Mouse (Mus musculus) neural tube, embryonic 14.5 days (tissue): ENCODE measurements at regions not wholly inside any gene's neighbourhood (a gene's known extent, or its start where the extent isn't known, plus 50 kb on each side); places are given as distances from the start of the nearest gene placed in this dataset.

ENCODE experiments used
- ATAC-seq: fragments of 200-750 bp; cut with Nextera tagmentation; 2 replicates; pipeline ENCODE4 v1.8.0; 2017; ENCODE audit warnings: low read depth, mild to moderate bottlenecking, moderate TSS enrichment, moderate library complexity
- H3K27ac ChIP-seq: fragments of 300-500 bp; sonication (generic); 2 replicates; pipeline ENCODE4 v1.5.1; 2014; ENCODE audit warnings: low read depth, mild to moderate bottlenecking, control low read depth, low read length, moderate library complexity, mixed read lengths
- H3K27me3 ChIP-seq: fragments of 300-500 bp; sonication (generic); 2 replicates; pipeline ENCODE4 v1.6.1; 2014; ENCODE audit warnings: low read length; ENCODE audit not compliant: control insufficient read depth, insufficient read depth
- H3K36me3 ChIP-seq: fragments of 300-500 bp; sonication (generic); 2 replicates; pipeline ENCODE4 v1.6.1; 2014; ENCODE audit warnings: low read length, mixed read lengths; ENCODE audit not compliant: control insufficient read depth, insufficient read depth
- H3K4me1 ChIP-seq: fragments of 300-500 bp; sonication (generic); 2 replicates; pipeline ENCODE4 v1.6.1; 2014; ENCODE audit warnings: low read length; ENCODE audit not compliant: control insufficient read depth, insufficient read depth
- H3K4me2 ChIP-seq: fragments of 300-500 bp; sonication (generic); 2 replicates; pipeline ENCODE4 v1.6.1; 2014; ENCODE audit warnings: mild to moderate bottlenecking, low read depth, low read length, control low read depth
- H3K4me3 ChIP-seq: fragments of 300-500 bp; sonication (generic); 2 replicates; pipeline ENCODE4 v1.5.1; 2014; ENCODE audit warnings: low read depth, low read length, control low read depth, mixed read lengths
- H3K9ac ChIP-seq: fragments of 300-500 bp; sonication (generic); replicated peaks from 2 replicates; pipeline ENCODE4 v1.6.1; 2014; ENCODE audit warnings: low read depth, mild to moderate bottlenecking, control low read depth, low read length, mixed read lengths
- H3K9me3 ChIP-seq: fragments of 300-500 bp; sonication (generic); 2 replicates; pipeline ENCODE4 v1.6.1; 2016; ENCODE audit warnings: low read length; ENCODE audit not compliant: control insufficient read depth
- WGBS: fragments of 180-500 bp; shearing (Covaris S2); extraction: QIAGEN DNeasy Blood & Tissue Kit; methylation state at CpG from one replicate; pipeline ENCODE4 v1.1.7; 2014; 5-methylcytosine and 5-hydroxymethylcytosine counted together

DNA sequence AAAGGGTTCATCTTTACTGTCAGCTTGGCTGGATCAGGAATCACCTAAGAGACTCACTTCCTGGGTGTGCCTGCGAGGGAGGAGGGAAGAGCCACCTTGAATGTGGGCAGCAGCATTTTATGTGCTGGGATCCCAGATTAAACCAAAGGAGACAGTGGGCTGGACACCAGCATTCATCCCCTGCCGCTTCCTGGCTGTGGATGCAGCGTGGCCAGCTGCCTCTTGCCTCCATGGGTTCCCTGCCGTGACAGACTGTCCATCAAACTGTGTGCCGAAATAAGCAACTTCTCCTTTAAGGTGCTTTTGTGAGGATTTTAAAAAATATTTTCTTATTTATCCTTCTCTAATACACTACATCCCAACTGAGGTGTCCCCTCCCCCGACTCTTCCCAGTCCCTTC is 55.4 kb upstream of the Cdh4 start:
- no peaks in the 10 kb centered on the region for H3K36me3 ChIP-seq
- H3K9ac ChIP-seq, result no peak overlapping the region
- H3K4me3 ChIP-seq, result no peak overlapping the region
- H3K9me3 ChIP-seq, result no peaks in the 10 kb centered on the region
- 67% methylated on average over 6 of the region's 6 CpGs for WGBS
- ATAC-seq, result no peak
- H3K27me3 ChIP-seq, result no peaks in the 10 kb centered on the region
- H3K4me1 ChIP-seq, result no peaks in the 10 kb centered on the region
- H3K4me2 ChIP-seq, result no peak overlapping the region
- H3K27ac ChIP-seq, result no peak overlapping the region

DNA sequence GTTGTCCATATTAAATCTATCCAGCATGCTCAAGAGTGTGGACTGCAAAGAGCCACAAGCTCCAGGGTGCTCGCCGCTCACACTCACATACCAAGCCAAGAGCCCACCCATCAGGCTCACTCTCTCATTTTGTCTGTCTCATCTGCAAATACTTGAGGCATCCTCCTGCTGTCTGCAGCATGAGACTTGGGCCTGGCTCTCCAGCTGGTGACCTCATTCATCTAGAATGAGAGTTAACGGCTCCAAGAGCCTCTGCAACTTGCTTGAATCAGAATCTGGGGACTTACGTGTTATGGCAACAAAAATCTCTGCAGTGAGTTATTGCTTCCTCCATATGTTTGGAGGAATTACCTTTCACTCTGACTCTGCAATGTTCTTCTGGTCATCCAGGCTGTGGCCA is 51.7 kb upstream of the Cdh4 start:
- H3K9ac ChIP-seq, result no peak overlapping the region
- no peaks in the 10 kb centered on the region for H3K4me1 ChIP-seq
- ATAC-seq, result no peak
- no peak overlapping the region for H3K27ac ChIP-seq
- no peaks in the 10 kb centered on the region for H3K36me3 ChIP-seq
- no peak overlapping the region for H3K4me3 ChIP-seq
- H3K9me3 ChIP-seq, result no peaks in the 10 kb centered on the region
- H3K4me2 ChIP-seq, result no peak overlapping the region
- 78% methylated on average over 4 of the region's 4 CpGs for WGBS
- no peaks in the 10 kb centered on the region for H3K27me3 ChIP-seq

DNA sequence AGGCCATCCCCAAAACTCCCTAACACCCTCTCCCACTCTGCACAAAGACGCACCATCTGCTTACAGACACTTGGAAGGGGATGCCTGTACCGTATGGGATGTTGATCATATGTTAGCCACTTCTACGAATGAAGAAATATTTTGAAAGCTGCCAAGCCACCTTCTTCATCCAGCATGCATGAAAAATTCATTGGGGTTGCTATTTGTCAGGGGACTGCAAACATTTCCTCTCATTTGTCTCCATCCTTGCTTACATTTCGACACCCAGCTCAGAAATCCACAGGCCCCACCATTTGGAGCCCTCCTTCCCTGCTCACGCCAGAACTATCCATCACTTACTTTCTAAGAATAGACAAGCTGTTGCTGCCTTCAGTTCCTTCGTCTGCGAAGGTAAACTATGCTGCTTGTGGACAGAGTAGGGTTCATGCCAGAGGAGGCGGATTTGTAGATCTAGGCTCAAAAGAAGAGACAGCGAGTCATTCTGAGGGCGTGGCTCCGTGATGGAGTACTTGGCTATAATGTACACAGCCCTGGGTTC is 51.2 kb upstream of the Cdh4 start:
- Histone ChIP-seq H3K9ac (no peak overlapping the region), H3K4me1 (no peaks in the 10 kb centered on the region), H3K9me3 (no peaks in the 10 kb centered on the region), H3K4me3 (no peak overlapping the region), H3K27me3 (no peaks in the 10 kb centered on the region), H3K4me2 (no peak overlapping the region), H3K36me3 (no peaks in the 10 kb centered on the region), H3K27ac (no peak overlapping the region)
- 73% methylated on average over 11 of the region's 11 CpGs for WGBS
- no peak for ATAC-seq
